Mouse (Mus musculus): ENCODE results near the gene Amotl2. TPM values are rescaled to one million over a fixed set of nuclear protein-coding genes. Genes with fewer than 3 reads are reported as not detected.

The Amotl2 gene
- total RNA-seq, 2 experiments from 2014 or later: 15.2 to 16.5 TPM

DNA sequence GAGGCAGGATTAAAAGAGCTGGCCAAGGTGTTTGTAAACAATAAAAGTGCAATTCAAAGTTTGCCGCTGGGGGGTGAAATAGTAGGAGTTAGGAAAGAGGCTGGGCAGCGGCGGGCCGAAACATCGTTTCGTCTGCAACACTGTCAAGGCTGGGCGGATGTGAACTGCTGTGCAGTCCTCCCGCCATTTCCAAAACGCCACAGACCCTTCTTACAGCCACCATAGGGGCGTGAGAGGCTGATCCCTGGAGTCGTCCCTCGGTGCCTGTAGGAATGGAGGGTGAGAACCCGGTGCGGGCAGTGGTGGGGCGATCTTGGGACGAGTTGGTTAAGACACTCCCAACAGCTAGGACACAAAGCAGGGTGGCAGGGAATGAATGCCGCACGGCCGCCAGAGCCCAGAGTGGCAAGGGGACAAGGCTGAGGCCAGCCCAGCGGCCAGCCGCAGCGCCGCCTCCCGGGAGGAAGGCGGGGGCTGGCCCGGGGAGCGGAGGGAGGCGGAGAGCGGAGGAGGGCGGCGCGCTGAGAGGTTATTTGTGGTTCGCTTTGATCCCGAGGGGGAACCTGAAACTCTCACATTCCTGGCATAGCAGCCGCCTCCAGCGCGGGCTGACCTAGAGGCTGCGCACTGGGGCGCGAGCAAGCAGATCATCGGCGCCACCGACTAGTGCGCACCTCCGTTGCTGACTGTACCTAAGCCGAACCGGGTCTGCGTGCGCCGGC is 853 bp downstream of the Amotl2 start:
- DNase-seq (ENCODE audit: extremely low spot score in 1 of 2, low spot score in 2 of 2): peak; percentile 71 to 95
- intact Hi-C loops (cut with DNase I): loop anchor here (5.0 to 10.0 kb wide), 3 partner anchors 65 to 147 kb away; no protein-coding TSS in a partner anchor

DNA sequence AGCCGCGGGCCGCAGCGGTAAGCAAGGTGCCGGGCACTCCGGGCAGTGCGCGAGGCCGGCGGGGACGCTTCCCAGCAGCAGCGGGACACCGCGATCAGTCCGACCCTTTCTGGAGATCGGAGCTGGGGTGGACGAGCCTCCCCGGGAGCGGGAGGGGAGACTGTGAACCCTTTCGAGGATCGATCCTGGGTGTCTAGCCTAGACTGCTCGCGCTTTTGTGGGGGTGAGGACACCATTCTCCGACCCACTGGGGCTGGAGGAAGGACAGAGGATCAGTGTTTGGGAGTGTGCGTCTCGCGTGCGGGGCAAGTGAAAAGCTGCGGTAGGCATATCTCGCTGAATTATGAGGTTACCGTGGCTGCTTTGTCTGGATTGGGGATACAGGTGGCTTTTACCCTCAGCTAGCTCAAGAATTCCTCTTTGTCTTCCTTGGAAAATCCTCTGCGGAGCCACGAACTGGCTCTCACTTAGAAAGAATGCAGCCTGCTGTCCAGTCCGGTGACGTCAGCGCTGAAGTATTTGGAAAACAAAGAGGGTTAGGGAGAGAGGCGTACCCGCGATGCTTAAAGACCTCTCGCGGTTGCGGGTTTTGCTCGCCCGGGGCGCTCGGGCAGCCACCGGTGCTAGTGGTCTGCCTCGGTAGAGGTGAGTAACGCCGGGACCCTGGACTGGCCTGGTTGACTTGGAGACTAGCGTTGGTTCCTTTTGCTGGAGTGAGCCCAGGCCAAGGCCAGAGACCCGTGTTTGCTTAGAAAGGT is 1.6 kb downstream of the Amotl2 start:
- intact Hi-C loops (cut with DNase I): loop anchor here (1.0 to 10.0 kb wide), 4 partner anchors 28 to 147 kb away; no protein-coding TSS in a partner anchor
- peak; percentile 53 to 91 for DNase-seq (ENCODE audit: extremely low spot score in 1 of 2, low spot score in 2 of 2)

DNA sequence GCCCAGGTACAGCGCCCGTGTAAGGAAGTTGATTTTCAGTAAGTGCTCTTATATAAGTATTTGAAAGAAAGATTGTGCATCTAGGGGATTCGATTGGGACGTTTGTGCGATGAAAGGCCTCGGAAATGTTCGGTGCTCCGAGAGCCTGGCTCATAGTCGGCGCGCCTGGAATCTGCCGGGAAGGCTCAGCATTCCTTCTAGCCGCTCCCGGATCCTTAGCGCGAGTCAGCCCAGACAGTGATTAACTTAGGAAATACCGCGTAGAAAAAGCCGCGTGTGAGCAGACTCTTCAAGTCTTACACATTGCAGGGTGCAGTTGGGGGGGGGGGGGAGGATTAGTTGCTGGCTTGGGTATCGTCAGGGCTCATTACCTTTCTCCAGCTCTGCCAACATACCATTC is 2.2 kb downstream of the Amotl2 start:
- peak in 1 of 2 experiments; percentile 41 for DNase-seq (ENCODE audit: extremely low spot score in 1 of 2, low spot score in 2 of 2)
- intact Hi-C loops (cut with DNase I): loop anchor here (1.0 to 10.0 kb wide), 4 partner anchors 28 to 146 kb away; no protein-coding TSS in a partner anchor

DNA sequence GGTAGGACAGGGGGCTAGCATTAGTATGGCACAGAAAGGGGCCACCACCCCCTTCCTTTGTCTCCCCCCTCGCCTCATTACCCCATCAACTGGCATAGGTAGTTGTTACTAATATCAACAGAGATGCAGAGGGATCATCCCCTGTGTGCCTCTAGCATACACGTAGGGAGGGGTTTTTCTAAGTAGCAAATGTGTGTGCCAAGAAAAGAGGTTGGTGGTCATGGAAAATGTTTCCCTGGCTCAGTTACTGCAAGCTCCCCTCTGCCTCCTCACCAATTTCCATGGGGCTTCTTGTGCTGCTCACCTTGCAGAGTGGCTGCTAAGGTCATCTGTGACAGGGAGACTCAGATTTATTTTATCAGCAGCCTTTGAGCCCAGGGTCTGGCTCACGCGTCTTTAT is 2.6 kb downstream of the Amotl2 start:
- intact Hi-C loops (cut with DNase I): loop anchor here (5.0 to 10.0 kb wide), 3 partner anchors 63 to 146 kb away; no protein-coding TSS in a partner anchor
- no peak for DNase-seq (ENCODE audit: extremely low spot score in 1 of 2, low spot score in 2 of 2)

DNA sequence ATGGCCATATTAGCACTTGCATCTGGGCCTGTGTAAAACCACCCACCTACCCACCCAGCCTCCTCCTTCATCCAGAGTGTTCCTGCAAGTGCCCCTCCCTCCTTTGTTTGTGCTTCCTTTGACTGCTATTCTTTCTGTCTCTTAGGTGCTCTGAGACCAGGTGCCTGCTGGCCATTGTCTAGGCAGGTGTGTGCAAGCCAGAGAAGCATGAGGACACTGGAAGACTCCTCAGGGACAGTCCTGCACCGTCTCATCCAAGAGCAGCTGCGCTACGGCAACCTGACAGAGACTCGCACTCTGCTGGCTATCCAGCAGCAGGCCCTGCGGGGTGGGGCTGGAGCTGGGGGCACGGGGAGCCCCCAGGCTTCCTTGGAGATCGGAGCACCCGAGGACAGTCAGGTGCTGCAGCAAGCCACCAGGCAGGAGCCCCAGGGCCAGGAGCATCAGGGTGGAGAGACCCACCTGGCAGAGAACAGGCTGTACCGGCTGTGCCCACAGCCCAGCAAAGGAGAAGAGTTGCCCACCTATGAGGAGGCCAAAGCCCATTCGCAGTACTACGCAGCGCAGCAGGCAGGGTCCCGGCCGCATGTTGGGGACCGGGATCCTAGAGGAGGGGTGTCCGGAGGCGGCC is 3.6 kb downstream of the Amotl2 start:
- intact Hi-C loops (cut with DNase I): loop anchor here (5.0 to 10.0 kb wide), 3 partner anchors 62 to 145 kb away; no protein-coding TSS in a partner anchor
- no peak for DNase-seq (ENCODE audit: extremely low spot score in 1 of 2, low spot score in 2 of 2)

DNA sequence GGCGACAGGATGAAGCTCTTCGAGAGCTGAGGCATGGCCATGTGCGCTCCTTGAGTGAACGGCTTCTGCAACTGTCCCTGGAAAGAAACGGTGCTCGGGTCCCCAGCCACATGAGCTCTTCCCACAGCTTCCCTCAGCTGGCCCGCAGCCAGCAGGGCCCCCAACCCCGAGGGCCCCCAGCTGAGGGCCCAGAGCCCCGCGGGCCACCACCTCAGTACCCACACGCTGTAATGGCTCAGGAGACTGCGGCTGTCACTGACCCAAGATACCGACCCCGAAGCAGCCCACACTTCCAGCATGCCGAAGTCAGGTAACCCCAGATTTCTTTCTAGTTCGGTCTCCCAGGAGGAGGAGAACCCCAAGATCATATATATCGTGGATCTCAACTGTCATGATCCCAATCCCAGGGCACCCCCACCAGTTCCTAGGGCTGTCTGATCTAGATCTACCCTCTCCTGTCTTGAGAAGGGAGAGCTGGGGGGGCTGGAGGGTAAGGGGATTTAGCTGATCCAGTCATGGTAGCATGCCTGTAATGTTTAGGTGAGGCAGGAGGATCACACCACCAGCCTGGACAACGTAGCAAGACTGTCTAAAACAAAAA is 4.2 kb downstream of the Amotl2 start:
- intact Hi-C loops (cut with DNase I): no loop called here

DNA sequence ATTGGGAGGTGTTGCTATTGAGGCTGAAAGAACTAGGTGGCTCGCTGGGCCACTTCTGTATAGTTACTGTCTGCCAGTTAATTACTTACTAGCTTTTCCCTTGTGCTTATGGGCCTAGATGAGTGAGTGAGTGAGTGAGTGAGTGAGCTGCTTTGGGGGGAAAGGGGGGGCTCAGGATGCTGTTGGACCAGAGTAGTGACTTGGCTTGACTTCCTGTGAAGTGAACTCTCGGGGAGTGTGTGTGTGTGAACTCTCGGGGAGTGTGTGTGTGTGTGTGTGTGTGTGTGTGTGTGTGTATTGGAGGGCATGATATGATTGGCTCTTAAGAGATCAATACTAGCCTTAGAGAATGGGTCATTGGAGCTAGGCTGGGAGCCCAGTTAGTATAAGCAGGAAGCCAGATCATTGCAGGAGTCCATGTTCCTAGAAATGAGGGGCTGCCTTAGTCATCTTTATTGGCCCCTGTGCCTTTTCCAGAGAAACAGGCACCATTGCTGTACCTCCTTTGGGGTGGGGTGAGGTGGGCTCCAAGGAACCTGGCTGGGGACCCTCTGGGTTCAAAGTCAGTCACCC is 5.0 kb downstream of the Amotl2 start:
- intact Hi-C loops (cut with DNase I): no loop called here
- no peak for DNase-seq (ENCODE audit: extremely low spot score in 1 of 2, low spot score in 2 of 2)

More for the DNA sequence above, 4.2 kb downstream of the Amotl2 start:
- DNase-seq (ENCODE audit: extremely low spot score in 1 of 2, low spot score in 2 of 2): peak in 1 of 2 experiments; percentile 37

DNA sequence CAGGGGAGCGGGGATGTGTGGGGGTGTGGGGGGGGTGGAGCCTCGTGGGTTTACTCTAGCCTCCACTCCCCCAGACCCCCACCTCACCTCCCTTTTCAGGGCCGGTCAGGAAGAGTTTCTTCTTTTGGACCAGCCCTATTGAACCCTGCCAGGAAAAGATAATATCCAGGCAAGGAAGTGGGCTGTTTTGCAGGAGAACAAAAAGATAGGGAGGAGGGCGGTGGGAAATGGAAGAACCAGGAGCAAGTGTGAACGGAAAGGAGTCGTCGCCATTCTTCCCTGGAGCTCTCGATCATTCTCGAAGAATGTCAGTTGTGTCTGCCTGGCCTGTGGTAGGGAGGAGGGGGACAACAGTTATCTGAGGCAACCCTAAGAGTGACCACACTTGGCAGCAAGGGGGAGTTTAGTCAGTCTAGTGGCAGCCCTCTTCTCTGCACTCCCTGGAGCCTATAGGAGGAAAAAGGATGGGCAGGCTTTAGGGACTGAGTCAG is 5.6 kb downstream of the Amotl2 start:
- intact Hi-C loops (cut with DNase I): no loop called here
- no peak for DNase-seq (ENCODE audit: extremely low spot score in 1 of 2, low spot score in 2 of 2)

DNA sequence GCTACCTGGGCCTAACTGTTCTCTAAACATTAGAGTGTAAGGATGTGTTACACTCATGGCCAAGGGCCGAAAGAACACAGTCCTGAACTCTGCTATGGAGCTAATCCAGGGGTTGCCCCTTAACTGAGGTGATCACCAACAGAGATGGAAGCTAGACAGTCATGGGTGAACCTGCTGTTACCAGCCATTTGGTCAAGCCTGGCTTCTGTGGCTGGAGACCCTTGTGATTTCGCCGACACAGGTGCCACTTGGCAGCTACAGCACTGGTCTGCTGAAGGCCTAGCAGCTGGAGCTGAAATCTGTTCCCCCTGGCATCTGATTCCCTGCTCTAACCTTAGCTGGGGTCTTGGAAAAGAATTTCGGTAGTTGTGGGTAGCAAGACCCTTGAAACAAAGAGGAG is 6.3 kb downstream of the Amotl2 start:
- intact Hi-C loops (cut with DNase I): no loop called here
- no peak for DNase-seq (ENCODE audit: extremely low spot score in 1 of 2, low spot score in 2 of 2)

DNA sequence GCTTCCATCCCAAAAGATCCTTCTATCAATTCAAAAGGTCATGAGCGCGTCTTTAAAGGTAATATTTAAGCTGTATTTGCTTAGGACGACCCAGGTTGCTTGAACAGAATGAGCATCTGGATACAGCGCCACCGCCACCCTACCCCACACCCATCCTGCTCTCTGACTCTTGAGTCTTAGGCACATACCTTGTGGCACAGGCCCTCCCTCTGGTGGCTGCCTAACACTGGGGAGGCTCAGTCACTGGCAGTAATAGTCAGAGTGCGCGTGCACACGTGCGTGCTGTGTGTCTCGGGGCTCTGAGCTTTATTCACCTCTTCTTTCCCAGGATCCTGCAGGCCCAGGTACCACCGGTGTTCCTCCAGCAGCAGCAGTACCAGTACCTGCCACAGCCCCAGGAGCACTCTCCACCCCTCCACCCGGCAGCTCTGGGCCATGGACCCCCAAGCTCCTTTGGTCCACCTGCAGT is 6.8 kb downstream of the Amotl2 start:
- intact Hi-C loops (cut with DNase I): no loop called here
- no peak for DNase-seq (ENCODE audit: extremely low spot score in 1 of 2, low spot score in 2 of 2)

DNA sequence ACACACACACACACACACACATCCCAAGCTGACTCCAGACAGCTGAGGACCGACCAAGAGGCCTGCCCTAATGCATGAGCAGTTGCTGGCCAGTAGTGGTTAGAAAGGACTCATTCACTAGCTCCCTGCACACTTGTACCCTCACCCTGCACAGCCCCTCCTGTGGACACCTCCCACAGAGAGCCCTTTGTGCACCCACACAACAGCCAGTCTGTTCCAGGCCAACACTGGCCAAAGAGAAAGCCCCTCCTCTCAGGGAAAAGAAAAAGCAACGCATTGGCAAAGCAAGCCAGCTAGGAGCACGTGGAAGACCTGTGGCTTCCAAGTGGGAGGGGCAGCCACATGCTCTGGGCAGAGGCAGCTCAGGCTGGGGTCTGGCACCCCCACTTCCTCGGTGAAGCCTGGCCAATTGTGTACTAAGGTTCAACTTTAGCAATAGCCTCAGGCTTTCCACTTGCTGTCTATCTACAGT is 7.6 kb downstream of the Amotl2 start:
- intact Hi-C loops (cut with DNase I): no loop called here
- DNase-seq (ENCODE audit: extremely low spot score in 1 of 2, low spot score in 2 of 2): peak; percentile 76

DNA sequence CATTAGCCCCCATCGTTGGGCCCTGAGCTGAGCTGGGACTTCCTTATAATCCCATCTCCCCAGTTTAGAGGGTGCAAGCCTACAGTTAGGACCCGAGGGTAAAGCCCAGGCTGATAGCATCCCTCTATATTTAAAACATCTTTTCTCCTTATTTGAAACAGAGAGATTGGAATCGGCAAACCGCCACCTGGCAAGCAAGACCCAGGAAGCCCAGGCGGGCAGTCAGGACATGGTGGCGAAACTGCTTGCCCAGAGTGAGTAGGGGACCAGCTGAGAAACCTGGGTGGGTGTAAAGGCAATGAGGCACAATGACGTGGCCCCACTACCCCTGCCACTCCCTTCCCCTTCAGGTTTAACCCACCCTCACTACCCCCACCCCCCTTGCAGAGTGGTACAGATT is 8.5 kb downstream of the Amotl2 start:
- intact Hi-C loops (cut with DNase I): no loop called here
- no peak for DNase-seq (ENCODE audit: extremely low spot score in 1 of 2, low spot score in 2 of 2)

DNA sequence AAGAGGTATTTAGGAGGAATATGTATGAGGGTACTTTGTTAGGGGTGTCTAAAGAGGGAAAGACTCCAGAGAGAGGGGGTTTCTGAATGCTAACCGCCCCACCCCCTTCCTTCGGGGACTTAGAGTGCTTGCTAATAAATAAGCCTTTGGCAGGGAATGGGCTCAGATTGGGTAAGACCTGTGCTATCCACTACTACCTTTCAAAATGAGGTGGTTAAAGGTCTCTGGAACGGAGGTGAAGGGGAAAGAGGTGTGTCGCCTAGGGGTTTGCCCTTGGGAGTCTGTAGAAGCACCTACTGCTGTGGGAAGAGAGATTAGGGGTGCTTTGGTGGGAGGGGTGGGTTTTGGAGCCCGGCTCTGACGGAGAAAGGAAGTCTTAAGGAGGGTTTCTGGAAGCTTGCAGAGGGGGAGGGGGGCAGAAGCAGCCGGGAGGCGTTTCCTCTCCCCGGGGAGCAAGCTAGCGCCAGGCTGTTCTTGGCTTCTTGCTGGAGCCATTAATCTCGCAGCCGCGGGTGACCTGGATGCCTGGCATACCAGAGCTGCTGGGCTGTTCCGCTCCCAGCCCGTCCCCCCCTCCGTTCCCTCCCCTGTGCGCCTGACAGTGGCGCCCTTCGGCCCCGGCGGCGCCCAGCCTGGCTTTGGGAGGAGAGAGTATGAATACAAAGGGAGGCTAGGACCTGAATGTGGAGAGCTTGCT is 9.6 kb downstream of the Amotl2 start:
- DNase-seq (ENCODE audit: extremely low spot score in 1 of 2, low spot score in 2 of 2): peak in 1 of 2 experiments; percentile 93
- intact Hi-C loops (cut with DNase I): no loop called here

DNA sequence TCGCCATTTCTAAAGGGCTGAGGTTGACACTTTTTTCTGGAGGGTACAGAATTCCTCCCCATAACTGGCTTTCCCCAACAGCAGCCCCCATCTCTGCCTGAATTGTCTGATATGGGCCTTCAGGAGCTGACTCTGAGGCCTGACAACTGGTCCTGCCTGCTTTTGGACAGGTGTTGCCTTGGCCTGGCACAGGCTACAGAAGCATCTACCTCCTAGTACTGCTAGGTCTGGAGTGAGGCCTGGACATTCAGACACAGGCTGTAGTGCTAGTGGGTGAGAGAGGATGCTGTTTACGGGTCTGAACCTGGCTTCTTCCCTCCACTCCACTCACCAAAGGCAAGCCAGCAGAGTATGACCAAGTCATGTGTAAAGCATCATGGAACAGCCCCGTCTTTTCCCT is 10.3 kb downstream of the Amotl2 start:
- DNase-seq (ENCODE audit: extremely low spot score in 1 of 2, low spot score in 2 of 2): no peak
- intact Hi-C loops (cut with DNase I): no loop called here

DNA sequence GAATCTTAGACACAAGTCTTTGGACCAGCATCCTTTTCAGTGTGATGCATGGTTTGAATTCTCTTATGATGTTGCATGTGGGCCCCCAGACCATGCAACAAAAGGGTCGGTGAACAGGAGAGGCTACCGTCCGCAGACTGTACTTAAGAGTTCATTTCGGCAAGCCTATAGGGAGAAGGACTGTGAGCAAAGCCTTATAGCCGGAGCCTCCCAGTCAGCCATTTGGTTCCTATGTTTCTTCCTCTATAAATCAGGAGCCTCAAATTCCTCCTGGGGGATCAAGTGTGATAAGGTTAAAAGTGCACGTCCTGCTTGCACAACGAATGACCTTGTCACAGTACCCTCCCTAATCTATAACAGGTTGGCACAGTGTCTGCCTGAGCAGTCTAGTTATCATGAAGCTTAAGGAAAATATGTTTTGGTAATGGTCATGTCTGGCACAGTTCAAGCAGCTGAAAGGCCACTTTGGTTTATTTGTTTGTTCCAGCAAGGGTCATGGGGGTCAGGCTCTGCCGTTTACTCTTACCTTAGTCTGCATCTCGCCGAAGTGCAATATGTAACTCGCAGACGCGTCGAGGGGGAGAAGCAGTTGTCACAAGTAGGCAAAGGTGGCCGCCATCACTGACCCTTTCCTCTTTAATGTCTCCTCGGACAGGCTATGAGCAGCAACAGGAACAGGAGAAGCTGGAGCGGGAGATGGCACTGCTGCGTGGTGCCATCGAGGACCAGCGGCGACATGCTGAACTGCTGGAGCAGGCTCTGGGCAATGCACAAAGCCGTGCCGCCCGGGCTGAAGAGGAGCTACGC is 11.4 kb downstream of the Amotl2 start:
- intact Hi-C loops (cut with DNase I): no loop called here

DNA sequence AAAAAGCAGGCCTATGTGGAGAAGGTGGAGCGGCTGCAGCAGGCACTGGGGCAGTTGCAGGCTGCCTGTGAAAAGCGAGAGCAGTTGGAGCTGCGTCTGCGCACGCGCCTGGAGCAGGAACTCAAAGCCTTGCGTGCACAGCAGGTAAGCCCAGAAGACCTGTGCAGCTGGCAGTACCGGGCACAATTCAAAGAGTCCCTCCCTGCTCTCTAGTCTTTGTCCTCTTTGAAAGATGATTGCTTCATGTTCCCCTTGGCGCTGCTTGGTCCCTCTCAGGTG is 11.9 kb downstream of the Amotl2 start:
- DNase-seq (ENCODE audit: extremely low spot score in 1 of 2, low spot score in 2 of 2): no peak
- intact Hi-C loops (cut with DNase I): no loop called here

More for the DNA sequence above, 11.4 kb downstream of the Amotl2 start:
- DNase-seq (ENCODE audit: extremely low spot score in 1 of 2, low spot score in 2 of 2): peak in 1 of 2 experiments; percentile 18
